Mouse (Mus musculus): Measurements from ENCODE around the gene Zfp784. TPM values are rescaled to one million over a fixed set of nuclear protein-coding genes. Genes with fewer than 3 reads are reported as not detected.

Gene Zfp784
- polyA plus RNA-seq, 1 experiment from 2014 or later, result 4.6 TPM

- Histone ChIP-seq H3K9ac (no peak overlapping the region), H3K27me3 (ENCODE audit: insufficient read depth, low read length) (peaks cover 59% of the 10 kb centered on the region), H3K4me1 (ENCODE audit: insufficient read depth) (peaks cover 16% of the 10 kb centered on the region; the same call in 1 of the 2 replicates), H3K4me3 (ENCODE audit: low read depth, low read length) (peak overlapping the region; percentile 50; the same call in 1 of the 2 replicates), H3K9me3 (ENCODE audit: low read depth, low read length) (no peaks in the 10 kb centered on the region), H3K4me2 (no peak overlapping the region; the same call in 1 of the 2 replicates), H3K36me3 (ENCODE audit: insufficient read depth) (no peaks in the 10 kb centered on the region), H3K27ac (ENCODE audit: low read depth) (no peak overlapping the region)
- TF ChIP-seq CTCF (IDR thresholded peaks at IDR 0.05; ENCODE audit: low read depth), result peak; percentile 29
- WGBS, result 36% methylated on average over 11 of the region's 11 CpGs
- ATAC-seq (ENCODE audit: insufficient read depth) (no peak), DNase-seq (no peak)
These were observed 19.6 kb upstream of the Zfp784 start for GRCm38 (mm10) chr7:5057804-5058203.

DNA sequence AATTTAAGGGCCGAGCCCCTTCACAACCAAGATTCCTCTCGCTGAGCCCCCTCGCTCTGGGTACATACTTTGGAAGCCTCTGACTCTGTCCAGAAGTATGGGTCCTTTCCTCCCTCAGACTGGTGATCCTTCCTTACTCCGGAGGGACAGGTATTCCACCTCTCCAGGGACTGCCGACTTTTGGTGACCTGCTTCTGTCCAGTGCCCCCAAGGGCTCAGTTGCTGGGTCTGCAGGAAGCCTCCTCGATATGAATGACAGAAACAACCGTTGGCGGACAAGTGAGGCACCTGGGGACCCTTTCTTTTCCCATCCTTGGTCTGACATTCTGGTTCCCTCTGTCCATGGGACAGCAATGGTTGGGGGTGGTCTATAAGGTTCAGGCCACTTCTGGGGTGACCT is 19.1 kb upstream of the Zfp784 start:
- no peak overlapping the region for H3K27ac ChIP-seq (ENCODE audit: low read depth)
- DNase-seq (no peak), ATAC-seq (ENCODE audit: insufficient read depth) (no peak)
- TF ChIP-seq CTCF (IDR thresholded peaks at IDR 0.05; ENCODE audit: low read depth), result no peak
- peak overlapping the region; percentile 50 for H3K4me3 ChIP-seq (ENCODE audit: low read depth, low read length)
- no peaks in the 10 kb centered on the region for H3K9me3 ChIP-seq (ENCODE audit: low read depth, low read length)
- peaks cover 62% of the 10 kb centered on the region for H3K27me3 ChIP-seq (ENCODE audit: insufficient read depth, low read length)
- H3K4me1 ChIP-seq (ENCODE audit: insufficient read depth), result peaks cover 18% of the 10 kb centered on the region; the same call in 1 of the 2 replicates
- peak overlapping the region; percentile 57 for H3K9ac ChIP-seq
- 29% methylated on average over 8 of the region's 8 CpGs for WGBS
- peak overlapping the region; percentile 74 for H3K4me2 ChIP-seq
- H3K36me3 ChIP-seq (ENCODE audit: insufficient read depth), result no peaks in the 10 kb centered on the region

DNA sequence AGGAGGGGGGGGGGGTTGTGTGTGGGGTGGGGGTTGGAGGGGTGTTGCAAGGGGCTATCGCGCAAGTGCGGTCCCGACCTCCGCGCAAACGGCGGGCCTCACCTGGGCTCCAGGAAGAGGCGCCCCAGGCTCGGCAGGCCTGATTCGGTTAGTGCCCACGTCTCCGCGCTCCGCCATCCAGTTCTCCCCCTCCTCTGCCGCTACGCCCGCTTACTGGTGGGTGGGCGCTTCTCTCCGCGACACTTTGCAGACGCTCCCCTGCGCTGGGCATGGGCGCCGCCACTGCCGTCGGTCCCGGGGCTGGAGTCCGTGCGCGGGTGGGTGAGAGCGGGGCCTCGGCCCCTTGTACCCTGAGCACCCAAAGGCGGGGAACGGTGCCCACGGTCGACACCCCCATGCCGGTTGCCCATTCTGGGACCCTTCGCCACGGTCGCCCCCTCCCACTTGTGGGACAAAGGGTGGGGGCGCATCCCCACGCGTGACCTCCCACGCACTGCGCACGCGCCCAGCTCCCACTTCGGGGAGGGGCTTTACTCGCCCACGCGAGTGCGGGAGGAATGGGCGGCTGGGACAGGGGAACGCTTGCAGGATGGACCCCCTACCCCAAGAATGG is 18.5 kb upstream of the Zfp784 start:
- peak overlapping the region; percentile 57 for H3K9ac ChIP-seq
- H3K4me1 ChIP-seq (ENCODE audit: insufficient read depth), result peaks cover 22% of the 10 kb centered on the region; the same call in 1 of the 2 replicates
- H3K27me3 ChIP-seq (ENCODE audit: insufficient read depth, low read length), result peaks cover 67% of the 10 kb centered on the region
- 1% methylated on average over 55 of the region's 55 CpGs for WGBS
- H3K9me3 ChIP-seq (ENCODE audit: low read depth, low read length), result no peaks in the 10 kb centered on the region
- peak overlapping the region; percentile 50 for H3K4me3 ChIP-seq (ENCODE audit: low read depth, low read length)
- ATAC-seq (ENCODE audit: insufficient read depth) (no peak), DNase-seq (peak; percentile 32)
- peak overlapping the region; percentile 74 for H3K4me2 ChIP-seq
- H3K27ac ChIP-seq (ENCODE audit: low read depth), result no peak overlapping the region
- no peaks in the 10 kb centered on the region for H3K36me3 ChIP-seq (ENCODE audit: insufficient read depth)
- no peak for TF ChIP-seq CTCF (IDR thresholded peaks at IDR 0.05; ENCODE audit: low read depth)

GRCm38 (mm10) chr7:5053456-5054179 is 15.4 kb upstream of the Zfp784 start:
- Histone ChIP-seq H3K9me3 (ENCODE audit: low read depth, low read length) (no peaks in the 10 kb centered on the region), H3K36me3 (ENCODE audit: insufficient read depth) (no peaks in the 10 kb centered on the region), H3K27me3 (ENCODE audit: insufficient read depth, low read length) (peaks cover 69% of the 10 kb centered on the region), H3K4me2 (peak overlapping the region; percentile 78), H3K9ac (peak overlapping the region; percentile 86), H3K4me1 (ENCODE audit: insufficient read depth) (peaks cover 25% of the 10 kb centered on the region), H3K27ac (ENCODE audit: low read depth) (no peak overlapping the region), H3K4me3 (ENCODE audit: low read depth, low read length) (peak overlapping the region; percentile 68)
- 9% methylated on average over 32 of the region's 32 CpGs for WGBS
- DNase-seq, result peak; percentile 36
- no peak for TF ChIP-seq CTCF (IDR thresholded peaks at IDR 0.05; ENCODE audit: low read depth)
- no peak for ATAC-seq (ENCODE audit: insufficient read depth)

GRCm38 (mm10) chr7:5052931-5053343 is 14.7 kb upstream of the Zfp784 start:
- Histone ChIP-seq H3K4me1 (ENCODE audit: insufficient read depth) (peaks cover 25% of the 10 kb centered on the region), H3K9ac (peak overlapping the region; percentile 86), H3K27me3 (ENCODE audit: insufficient read depth, low read length) (peaks cover 63% of the 10 kb centered on the region), H3K4me3 (ENCODE audit: low read depth, low read length) (peak overlapping the region; percentile 68), H3K27ac (ENCODE audit: low read depth) (no peak overlapping the region), H3K9me3 (ENCODE audit: low read depth, low read length) (no peaks in the 10 kb centered on the region), H3K36me3 (ENCODE audit: insufficient read depth) (no peaks in the 10 kb centered on the region), H3K4me2 (peak overlapping the region; percentile 78)
- DNase-seq (no peak), ATAC-seq (ENCODE audit: insufficient read depth) (no peak)
- WGBS, result 3% methylated on average over 45 of the region's 45 CpGs
- TF ChIP-seq CTCF (IDR thresholded peaks at IDR 0.05; ENCODE audit: low read depth), result no peak

- no peak overlapping the region; the same call in 1 of the 2 replicates for H3K27ac ChIP-seq (ENCODE audit: low read depth)
- DNase-seq (peak; percentile 17), ATAC-seq (ENCODE audit: insufficient read depth) (no peak)
- H3K9me3 ChIP-seq (ENCODE audit: low read depth, low read length), result no peaks in the 10 kb centered on the region
- peak overlapping the region; percentile 78 for H3K4me2 ChIP-seq
- H3K36me3 ChIP-seq (ENCODE audit: insufficient read depth), result no peaks in the 10 kb centered on the region
- peaks cover 25% of the 10 kb centered on the region for H3K4me1 ChIP-seq (ENCODE audit: insufficient read depth)
- TF ChIP-seq CTCF (IDR thresholded peaks at IDR 0.05; ENCODE audit: low read depth), result no peak
- H3K4me3 ChIP-seq (ENCODE audit: low read depth, low read length), result peak overlapping the region; percentile 68
- peaks cover 58% of the 10 kb centered on the region for H3K27me3 ChIP-seq (ENCODE audit: insufficient read depth, low read length)
- peak overlapping the region; percentile 86 for H3K9ac ChIP-seq
- 1% methylated on average over 12 of the region's 12 CpGs for WGBS
These were observed 14.2 kb upstream of the Zfp784 start for GRCm38 (mm10) chr7:5052438-5052837.

Measured in lung, embryonic 14.5 days (tissue).